13 mouse cellular contexts compared by ENCODE assay signal in the genomic region with DNA sequence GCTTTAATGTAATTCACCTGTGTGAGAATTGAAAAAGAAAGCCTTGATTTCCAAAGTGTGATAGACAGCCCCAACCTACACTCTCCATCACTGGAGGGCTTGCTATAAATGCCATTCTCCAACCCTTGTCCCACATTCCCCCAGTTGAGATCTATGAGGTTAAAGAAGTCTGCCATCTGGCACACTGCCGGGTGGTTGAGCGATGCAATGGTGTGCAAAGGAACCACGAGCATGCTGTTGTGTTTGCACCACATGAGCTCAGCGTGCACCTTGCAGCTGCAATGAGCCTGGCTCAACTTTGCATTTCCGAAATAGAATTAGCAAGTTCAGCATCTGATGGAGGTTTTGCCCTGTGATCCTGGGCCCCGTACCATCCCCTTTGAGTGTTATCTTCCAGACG.
DNase-seq lines count a peak whose midpoint lies in the region.
"Had no signal": no experiment of that assay in that cellular context is flagged by ENCODE, and none has a peak within 500 bp of the region (broad histone marks: within the 10 kb centered on the region; RNA-seq: fewer than 3 reads in every experiment).

No protein-coding gene starts in this region.

- peak; percentile 40 for DNase-seq in adrenal gland, postnatal 10 days
- DNase-seq in adrenal gland, postnatal 4 days (ENCODE audit: low spot score in 2 of 2), result no peak
- peak; percentile 13 to 15 for DNase-seq in adrenal gland, postnatal 36 days
- no peak for DNase-seq in adrenal gland, adult 8-10 months
- DNase-seq in MN1 (ENCODE audit: low spot score) (peak; percentile 53), adipocyte (ENCODE audit: low spot score) (no peak)
- DNase-seq: cerebellum, adult 11 months; cerebellum, adult 2 months; cerebellum, adult 9-11 months; cerebellum, postnatal 25 days; forebrain, postnatal 0 days; gastrocnemius, adult 2 months; gastrocnemius, postnatal 14 days had no signal

Comparison
In these comparisons a context has a peak if more than half of its experiments do, and no peak if none do; other contexts are left out.
1. DNase-seq: peak in adrenal gland, postnatal 10 days (single experiment), adrenal gland, postnatal 36 days (2 of 2) and MN1 (single experiment); none in adrenal gland, postnatal 4 days (0 of 2), adrenal gland, adult 8-10 months (single experiment) and adipocyte (single experiment).